Mouse (Mus musculus) intestine, postnatal 0 days (tissue): ENCODE results near the gene Vmn2r112. TPM values are rescaled to one million over a fixed set of nuclear protein-coding genes. Genes with fewer than 3 reads are reported as not detected.
"Not testable (repeated sequence)": the region's sequence is repeated elsewhere in the genome, so short reads cannot be mapped to it uniquely, and the experiment has no call there.

ENCODE experiments used
- ATAC-seq: fragments of 200-750 bp; cut with Nextera tagmentation; 2 replicates; pipeline ENCODE4 v1.8.0; 2017; ENCODE audit warnings: mild to moderate bottlenecking, moderate TSS enrichment, moderate library complexity
- H3K27ac ChIP-seq: fragments of 300-500 bp; sonication (generic); 2 replicates; pipeline ENCODE4 v1.5.1; 2014; ENCODE audit warnings: mild to moderate bottlenecking, low read depth, low read length, moderate library complexity
- H3K27me3 ChIP-seq: fragments of 300-500 bp; sonication (generic); replicated peaks from 2 replicates; pipeline ENCODE4 v1.6.1; 2014; ENCODE audit warnings: low read length, mixed read lengths; ENCODE audit not compliant: control insufficient read depth, insufficient read depth
- H3K36me3 ChIP-seq: fragments of 300-500 bp; sonication (generic); 2 replicates; pipeline ENCODE4 v1.6.1; 2014; ENCODE audit warnings: mild to moderate bottlenecking, moderate library complexity; ENCODE audit not compliant: control insufficient read depth, insufficient read depth
- H3K4me1 ChIP-seq: fragments of 300-500 bp; sonication (generic); replicated peaks from 2 replicates; pipeline ENCODE4 v1.6.1; 2014; ENCODE audit warnings: antibody characterized with exemption, low read length, mixed read lengths; ENCODE audit not compliant: control insufficient read depth, insufficient read depth
- H3K4me2 ChIP-seq: fragments of 300-500 bp; sonication (generic); replicated peaks from 2 replicates; pipeline ENCODE4 v1.6.1; 2014; ENCODE audit warnings: low read depth, mild to moderate bottlenecking, moderate library complexity
- H3K4me3 ChIP-seq: fragments of 300-500 bp; sonication (generic); 2 replicates; pipeline ENCODE4 v1.5.1; 2014; ENCODE audit warnings: low read depth, low read length
- H3K9ac ChIP-seq: fragments of 300-500 bp; sonication (generic); 2 replicates; pipeline ENCODE4 v1.6.1; 2014; ENCODE audit warnings: mild to moderate bottlenecking, low read depth, low read length
- H3K9me3 ChIP-seq: fragments of 300-500 bp; sonication (generic); 2 replicates; pipeline ENCODE4 v1.6.1; 2016; ENCODE audit warnings: mixed run types; ENCODE audit not compliant: control insufficient read depth
- CTCF ChIP-seq: sonication (generic); IDR thresholded peaks from 2 replicates; pipeline ENCODE4 v1.5.1; 2016; ENCODE audit warnings: low read depth, mild to moderate bottlenecking, control low read depth, antibody characterized with exemption, moderate library complexity
- WGBS: fragments of 180-500 bp; shearing (Covaris S2); extraction: QIAGEN DNeasy Blood & Tissue Kit; methylation state at CpG from one replicate; pipeline ENCODE4 v1.1.7; 2014; 5-methylcytosine and 5-hydroxymethylcytosine counted together
- polyA plus RNA-seq: library from polyadenylated mRNA; unstranded; fragments of >200 nt; fragmentation: Nextera tagmentation; extraction: Ambion mirVana; gene quantifications from 2 replicates; pipeline ENCODE4 v1.2.1, GENCODE M21; 2015

Vmn2r112 gene
- polyA plus RNA-seq = not detected in 2 replicates

- not testable (repeated sequence) for H3K36me3 ChIP-seq, H3K27me3 ChIP-seq, H3K9me3 ChIP-seq, H3K9ac ChIP-seq, ATAC-seq, H3K4me3 ChIP-seq, H3K4me1 ChIP-seq, H3K27ac ChIP-seq, H3K4me2 ChIP-seq
Observed at GRCm38 (mm10) chr17:22600651-22601050, at the start of gene Vmn2r112. TSS of gene Vmn2r112 (plus strand) at chr17:22600951.

- WGBS = 58% methylated on average over 1 of the region's 1 CpGs
- not testable (repeated sequence) for H3K4me1 ChIP-seq, H3K27ac ChIP-seq, H3K4me2 ChIP-seq, H3K36me3 ChIP-seq, H3K9ac ChIP-seq, H3K4me3 ChIP-seq, H3K27me3 ChIP-seq, ATAC-seq, H3K9me3 ChIP-seq
Observed at GRCm38 (mm10) chr17:22573382-22573781, 27.4 kb upstream of the Vmn2r112 start, which contains the start of gene Vmn2r111. TSS of gene Vmn2r111 (minus strand) at chr17:22573482.

GRCm38 (mm10) chr17:22630646-22631045 is 29.9 kb downstream of the Vmn2r112 start:
- Histone ChIP-seq H3K9me3 (no peaks in the 10 kb centered on the region), H3K4me3 (no peak overlapping the region), H3K4me2 (no peak overlapping the region), H3K27ac (no peak overlapping the region), H3K9ac (no peak overlapping the region), H3K27me3 (no peaks in the 10 kb centered on the region), H3K36me3 (no peaks in the 10 kb centered on the region), H3K4me1 (no peaks in the 10 kb centered on the region)
- no peak for TF ChIP-seq CTCF
- WGBS = 69% methylated on average over 1 of the region's 1 CpGs
- no peak for ATAC-seq

Other genes with a start within 250 kb of the Vmn2r112 start
- 9.6 TPM in 2 replicates for gene Zfp944, start 239.6 kb upstream of the Vmn2r112 start, polyA plus RNA-seq
- 5.7 and 7.6 TPM in 2 replicates for gene Zfp758, start 239.5 kb upstream of the Vmn2r112 start, polyA plus RNA-seq
- 11.2 and 11.4 TPM in 2 replicates for gene Zfp946, start 176.7 kb upstream of the Vmn2r112 start, polyA plus RNA-seq
- gene Vmn2r111, start 27.5 kb upstream of the Vmn2r112 start, polyA plus RNA-seq = not detected in 2 replicates